Mouse (Mus musculus): ENCODE measurements at regions not wholly inside any gene's neighbourhood (a gene's known extent, or its start where the extent isn't known, plus 50 kb on each side); places are given as distances from the start of the nearest gene placed in this dataset.

GRCm38 (mm10) chr7:63321951-63322710 is 109.8 kb upstream of the Chrna7 start:
- TF ChIP-seq POLR2A (IDR thresholded peaks at IDR 0.05; ENCODE audit: extremely low read depth, insufficient read depth, low read length) (no peak), CTCF (IDR thresholded peaks at IDR 0.05; ENCODE audit: extremely low read depth, insufficient read depth, low read length) (peak; percentile 59)

Data from cortical plate, adult 2 months (tissue).